Mouse (Mus musculus) forebrain, embryonic 10.5 days (tissue): Measurements from ENCODE around the gene Zfp207. TPM values are rescaled to one million over a fixed set of nuclear protein-coding genes. Genes with fewer than 3 reads are reported as not detected.

Experiments used
- polyA plus RNA-seq: library from polyadenylated mRNA; unstranded; fragments of >200 nt; fragmentation: Nextera tagmentation; extraction: Ambion mirVana; gene quantifications from 2 replicates; pipeline ENCODE4 v1.2.1, GENCODE M21; 2016

Gene Zfp207
- polyA plus RNA-seq, 1 experiment from 2014 or later, result 301 TPM

Other genes with a start within 250 kb of the Zfp207 start
- gene Tefm, start 241.1 kb upstream of the Zfp207 start, polyA plus RNA-seq, result 33.9 and 38.2 TPM in 2 replicates
- 0.73 and 0.77 TPM in 2 replicates for gene Adap2, start 229.2 kb upstream of the Zfp207 start, polyA plus RNA-seq
- 4.0 and 4.5 TPM in 2 replicates for gene Rnf135, start 199.4 kb upstream of the Zfp207 start, polyA plus RNA-seq
- 50.4 and 53.3 TPM in 2 replicates for gene Rhot1, start 174.3 kb upstream of the Zfp207 start, polyA plus RNA-seq
- gene Rhbdl3, start 82.4 kb upstream of the Zfp207 start, polyA plus RNA-seq, result 3.1 and 3.6 TPM in 2 replicates
- 26.5 and 29.4 TPM in 2 replicates for gene 5730455P16Rik, start 5.2 kb upstream of the Zfp207 start, polyA plus RNA-seq
- gene Psmd11, start 45.3 kb downstream of the Zfp207 start, polyA plus RNA-seq, result 414 and 424 TPM in 2 replicates
- gene Cdk5r1, start 93.7 kb downstream of the Zfp207 start, polyA plus RNA-seq, result 3.1 and 4.7 TPM in 2 replicates